Mouse (Mus musculus) ES-E14 (cell line): ENCODE measurements around the gene 3110082J24Rik. TPM values are rescaled to one million over a fixed set of nuclear protein-coding genes. Genes with fewer than 3 reads are reported as not detected.

ENCODE experiments used
- DNase-seq: peaks from one replicate; pipeline ENCODE4 v3.0.0-alpha.2; 2013; ENCODE audit warnings: low read depth, low spot score
- H3K27ac ChIP-seq: 2 replicates; pipeline ENCODE4 v1.5.1; 2012; ENCODE audit warnings: low read depth, mild to moderate bottlenecking, low read length, moderate library complexity, mixed read lengths; ENCODE audit not compliant: poor library complexity, insufficient read depth, severe bottlenecking
- H3K36me3 ChIP-seq: 2 replicates; pipeline ENCODE4 v1.6.1; 2012; ENCODE audit warnings: mild to moderate bottlenecking, low read length, moderate library complexity, mixed read lengths; ENCODE audit not compliant: control insufficient read depth, poor library complexity, insufficient read depth, severe bottlenecking
- H3K4me1 ChIP-seq, 2 experiments: fragments of 150-350 bp in 1 of 2; sonication (generic) in 1 of 2; 2 replicates each; pipeline ENCODE4 v1.6.1; 2012; ENCODE audit warnings: low read length in 2 of 2, mild to moderate bottlenecking in 1 of 2, mixed read lengths in 1 of 2; ENCODE audit not compliant: control insufficient read depth in 2 of 2, insufficient read depth in 2 of 2, poor library complexity in 1 of 2
- H3K4me3 ChIP-seq, 2 experiments: fragments of 150-350 bp in 1 of 2; sonication (generic) in 1 of 2; 2 replicates each; pipeline ENCODE4 v1.5.1; 2012; ENCODE audit warnings: low read length in 2 of 2, low read depth in 1 of 2, mild to moderate bottlenecking in 1 of 2, mixed read lengths in 1 of 2; ENCODE audit not compliant: insufficient read depth in 1 of 2, poor library complexity in 1 of 2, severe bottlenecking in 1 of 2
- H3K9ac ChIP-seq: 2 replicates; pipeline ENCODE4 v1.6.1; 2012; ENCODE audit warnings: low read depth, mild to moderate bottlenecking, low read length, mixed read lengths; ENCODE audit not compliant: poor library complexity, insufficient read depth, severe bottlenecking
- H3K9me3 ChIP-seq: fragments of 150-350 bp; sonication (generic); 2 replicates; pipeline ENCODE4 v1.6.1; 2012; ENCODE audit warnings: low read depth, mild to moderate bottlenecking, low read length; ENCODE audit not compliant: control insufficient read depth, insufficient read depth
- CHD2 ChIP-seq: IDR thresholded peaks from 2 replicates; pipeline ENCODE4 v1.6.1; 2014; ENCODE audit warnings: mild to moderate bottlenecking, low read depth, low read length, inconsistent platforms
- HCFC1 ChIP-seq: IDR thresholded peaks from 2 replicates; pipeline ENCODE4 v1.6.1; 2012; ENCODE audit warnings: low read length, inconsistent platforms, borderline replicate concordance; ENCODE audit not compliant: insufficient read depth
- MAFK ChIP-seq: IDR thresholded peaks from 2 replicates; pipeline ENCODE4 v1.6.1; 2014; ENCODE audit warnings: mild to moderate bottlenecking, low read depth, low read length, inconsistent platforms; ENCODE audit not compliant: insufficient read depth
- ZC3H11A ChIP-seq: IDR thresholded peaks from 2 replicates; pipeline ENCODE4 v1.6.1; 2012; ENCODE audit warnings: low read depth, mild to moderate bottlenecking, inconsistent platforms, low read length, borderline replicate concordance
- ZNF384 ChIP-seq: IDR thresholded peaks from 2 replicates; pipeline ENCODE4 v1.6.1; 2012; ENCODE audit warnings: low read depth, low read length, inconsistent platforms
- in situ Hi-C, 2 experiments: fragments of 600-800 bp; cut with MboI; formaldehyde crosslinking; loops; one replicate each; pipeline ENCODE4 v1.15.1; 2025; ENCODE audit warnings: low sequenced_read_pairs in 2 of 2, inconsistent platforms in 1 of 2; ENCODE audit not compliant: unreplicated experiment in 2 of 2
- total RNA-seq: library from RNA; depleted of rRNA; stranded (reverse); fragments of 300-350 nt; gene quantifications from 2 replicates; pipeline ENCODE4 v1.2.3, GENCODE M21; 2012

3110082J24Rik gene
- total RNA-seq, 1 experiment, result not detected

GRCm38 (mm10) chr5:30107186-30107585 is 1.3 kb upstream of the 3110082J24Rik start:
- TF ChIP-seq MAFK, result no peak
- no peak for TF ChIP-seq CHD2
- no peak for TF ChIP-seq ZC3H11A
- no peak for TF ChIP-seq ZNF384
- H3K4me1 ChIP-seq, result peaks cover 0 to 23% of the 10 kb centered on the region in 2 experiments; a peak in 3 of 4 replicates
- H3K27ac ChIP-seq, result no peak overlapping the region
- no peak for DNase-seq
- H3K36me3 ChIP-seq, result no peaks in the 10 kb centered on the region
- H3K4me3 ChIP-seq, result no peak overlapping the region
- in situ Hi-C loops, result no loop called here
- H3K9me3 ChIP-seq, result no peaks in the 10 kb centered on the region
- H3K9ac ChIP-seq, result no peak overlapping the region

- Histone ChIP-seq H3K36me3 (no peaks in the 10 kb centered on the region), H3K4me1 (peaks cover 0 to 23% of the 10 kb centered on the region in 2 experiments; a peak in 3 of 4 replicates), H3K4me3 (no peak overlapping the region), H3K27ac (no peak overlapping the region), H3K9ac (no peak overlapping the region), H3K9me3 (no peaks in the 10 kb centered on the region)
- in situ Hi-C loops, result no loop called here
- no peak for DNase-seq
- TF ChIP-seq MAFK, result no peak
- TF ChIP-seq CHD2, result no peak
- TF ChIP-seq HCFC1, result no peak
- TF ChIP-seq ZC3H11A, result no peak
- TF ChIP-seq ZNF384, result no peak
Observed at GRCm38 (mm10) chr5:30106756-30107155, 870 bp upstream of the 3110082J24Rik start.

- Histone ChIP-seq H3K9ac (peak within 1 kb of the TSS; percentile 78), H3K4me1 (peaks cover 0 to 17% of the 10 kb centered on the region in 2 experiments; a peak in 3 of 4 replicates), H3K4me3 (peak within 1 kb of the TSS; percentile 63 to 78), H3K27ac (no peak within 1 kb of the TSS), H3K9me3 (no peaks in the 10 kb centered on the region), H3K36me3 (no peaks in the 10 kb centered on the region)
- no peak for DNase-seq
- TF ChIP-seq CHD2 (no peak), ZC3H11A (no peak), ZNF384 (no peak), MAFK (no peak), HCFC1 (no peak)
- in situ Hi-C loops, result no loop called here
Observed at GRCm38 (mm10) chr5:30104841-30105667, 832 bp downstream of the 3110082J24Rik start, which contains the start of gene Garem2. TSS of gene Garem2 (plus strand) at chr5:30105161.

GRCm38 (mm10) chr5:30104339-30104738 is 1.5 kb downstream of the 3110082J24Rik start:
- Histone ChIP-seq H3K9me3 (no peaks in the 10 kb centered on the region), H3K4me3 (peak overlapping the region in 1 of 2 experiments; percentile 63; a peak in 3 of 4 replicates), H3K36me3 (no peaks in the 10 kb centered on the region), H3K4me1 (peaks cover 0 to 17% of the 10 kb centered on the region in 2 experiments; a peak in 3 of 4 replicates), H3K9ac (no peak overlapping the region), H3K27ac (no peak overlapping the region)
- TF ChIP-seq ZC3H11A (no peak), ZNF384 (peak; percentile 41; the same call in 1 of the 2 replicates)
- peak; percentile 72 for DNase-seq
- in situ Hi-C loops, result no loop called here
